Mouse (Mus musculus) stomach, postnatal 0 days (tissue): ENCODE measurements around the gene Il1rap. TPM values are rescaled to one million over a fixed set of nuclear protein-coding genes. Genes with fewer than 3 reads are reported as not detected.

ENCODE experiments used
- ATAC-seq: fragments of 200-750 bp; cut with Nextera tagmentation; 2 replicates; pipeline ENCODE4 v1.8.0; 2017; ENCODE audit not compliant: low FRiP score, low TSS enrichment
- DNase-seq: peaks from one replicate; pipeline ENCODE4 v3.0.0-alpha.2; 2016; ENCODE audit warnings: low spot score
- H3K27ac ChIP-seq: fragments of 300-500 bp; sonication (generic); replicated peaks from 2 replicates; pipeline ENCODE4 v1.5.1; 2014; ENCODE audit warnings: mild to moderate bottlenecking, control low read depth
- H3K27me3 ChIP-seq: fragments of 300-500 bp; sonication (generic); 2 replicates; pipeline ENCODE4 v1.6.1; 2014; ENCODE audit warnings: low read length; ENCODE audit not compliant: control insufficient read depth, insufficient read depth
- H3K36me3 ChIP-seq: fragments of 300-500 bp; sonication (generic); 2 replicates; pipeline ENCODE4 v1.6.1; 2014; ENCODE audit warnings: low read length, mixed read lengths; ENCODE audit not compliant: control insufficient read depth, insufficient read depth
- H3K4me1 ChIP-seq: fragments of 300-500 bp; sonication (generic); replicated peaks from 2 replicates; pipeline ENCODE4 v1.6.1; 2014; ENCODE audit warnings: antibody characterized with exemption; ENCODE audit not compliant: control insufficient read depth, insufficient read depth
- H3K4me2 ChIP-seq: fragments of 300-500 bp; sonication (generic); replicated peaks from 2 replicates; pipeline ENCODE4 v1.6.1; 2014; ENCODE audit warnings: low read depth, mild to moderate bottlenecking, control low read depth, moderate library complexity
- H3K4me3 ChIP-seq: fragments of 300-500 bp; sonication (generic); 2 replicates; pipeline ENCODE4 v1.5.1; 2014; ENCODE audit warnings: low read depth, low read length, control low read depth
- H3K9ac ChIP-seq: fragments of 300-500 bp; sonication (generic); 2 replicates; pipeline ENCODE4 v1.6.1; 2014; ENCODE audit warnings: mild to moderate bottlenecking, low read length, control low read depth, mixed read lengths
- H3K9me3 ChIP-seq: fragments of 300-500 bp; sonication (generic); 2 replicates; pipeline ENCODE4 v1.6.1; 2016; ENCODE audit warnings: low read length; ENCODE audit not compliant: control insufficient read depth
- CTCF ChIP-seq: IDR thresholded peaks from 2 replicates; pipeline ENCODE4 v1.5.1; 2016; ENCODE audit warnings: antibody characterized with exemption, low read depth, mild to moderate bottlenecking, moderate library complexity
- EP300 ChIP-seq: optimal IDR thresholded peaks from 2 replicates; pipeline ENCODE3; 2016; ENCODE audit warnings: antibody characterized with exemption
- WGBS: fragments of 180-500 bp; shearing (Covaris S2); extraction: QIAGEN DNeasy Blood & Tissue Kit; methylation state at CpG from one replicate; pipeline ENCODE4 v1.1.7; 2014; 5-methylcytosine and 5-hydroxymethylcytosine counted together
- polyA plus RNA-seq: library from polyadenylated mRNA; unstranded; fragments of >200 nt; fragmentation: Nextera tagmentation; extraction: Ambion mirVana; gene quantifications from 2 replicates; pipeline ENCODE4 v1.2.1, GENCODE M21; 2015

Gene Il1rap
- polyA plus RNA-seq, 1 experiment from 2014 or later, result 4.4 TPM

DNA sequence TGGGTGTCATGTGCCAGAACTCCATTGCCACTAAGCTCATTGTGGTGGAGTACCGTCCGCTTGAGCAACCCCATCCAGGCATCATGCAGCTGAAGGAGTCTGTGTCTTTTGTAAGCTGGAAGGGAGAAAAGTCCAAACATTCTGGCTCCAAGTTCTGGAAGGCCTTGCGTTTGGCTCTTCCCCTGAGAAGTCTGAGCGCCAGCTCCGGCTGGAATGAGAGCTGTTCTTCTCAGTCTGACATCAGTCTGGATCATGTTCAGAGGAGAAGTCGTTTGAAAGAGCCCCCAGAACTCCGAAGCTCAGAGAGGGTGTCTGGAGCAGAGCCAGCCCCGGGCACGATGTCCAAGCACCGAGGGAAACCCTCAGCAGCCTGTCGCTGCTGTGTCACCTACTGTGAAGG lies 141.0 kb downstream of the Il1rap start:
- 59% methylated on average over 11 of the region's 11 CpGs for WGBS
- no peak overlapping the region for H3K4me2 ChIP-seq
- H3K36me3 ChIP-seq, result no peaks in the 10 kb centered on the region
- no peaks in the 10 kb centered on the region for H3K27me3 ChIP-seq
- H3K9me3 ChIP-seq, result no peaks in the 10 kb centered on the region
- DNase-seq (no peak), ATAC-seq (no peak)
- H3K4me3 ChIP-seq, result no peak overlapping the region
- no peak overlapping the region for H3K9ac ChIP-seq
- no peak overlapping the region for H3K27ac ChIP-seq
- TF ChIP-seq CTCF, result no peak
- TF ChIP-seq EP300, result no peak
- no peaks in the 10 kb centered on the region for H3K4me1 ChIP-seq

DNA sequence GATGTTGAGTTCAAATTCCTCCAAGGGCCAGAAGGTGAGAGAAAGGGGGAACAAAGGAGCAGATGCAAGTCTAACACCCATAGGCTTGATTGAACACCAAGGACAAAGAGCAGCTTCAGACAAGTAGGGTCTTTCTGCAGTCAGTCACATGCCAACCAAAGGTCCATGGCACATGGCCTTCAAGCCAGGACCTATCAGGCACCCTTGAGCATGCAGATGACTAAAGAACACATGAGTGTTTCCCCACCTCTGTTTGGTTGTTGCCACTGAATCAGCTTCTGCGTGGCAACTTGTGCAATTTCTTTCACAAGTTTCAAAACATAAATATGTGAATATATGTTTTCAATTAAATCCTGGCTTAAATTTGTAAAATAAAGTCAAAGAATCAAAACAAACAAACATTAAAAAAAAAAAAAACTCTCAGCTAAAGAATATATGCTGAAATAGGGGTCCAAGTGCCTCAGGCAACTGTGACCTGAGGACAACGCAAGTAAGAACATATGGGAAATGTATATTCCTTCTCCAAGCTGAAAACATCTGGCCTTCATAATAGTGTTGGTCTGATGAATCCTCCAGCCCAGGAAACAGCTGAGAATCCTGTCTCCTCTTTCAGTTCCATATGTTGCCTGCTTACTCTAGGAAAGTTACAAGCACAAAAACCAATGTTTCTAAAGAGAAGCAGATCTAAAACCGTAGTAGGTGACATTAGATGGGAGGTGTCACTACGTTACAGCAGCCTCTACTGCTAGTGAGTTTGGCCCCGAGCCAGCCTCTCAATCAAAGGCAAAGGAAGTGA lies 142.6 kb downstream of the Il1rap start:
- Histone ChIP-seq H3K9ac (no peak overlapping the region), H3K4me1 (no peaks in the 10 kb centered on the region), H3K9me3 (no peaks in the 10 kb centered on the region), H3K27ac (no peak overlapping the region), H3K4me2 (no peak overlapping the region), H3K27me3 (no peaks in the 10 kb centered on the region), H3K36me3 (no peaks in the 10 kb centered on the region), H3K4me3 (no peak overlapping the region)
- no peak for ATAC-seq
- WGBS, result 51% methylated on average over 5 of the region's 5 CpGs
- no peak for TF ChIP-seq EP300
- no peak for TF ChIP-seq CTCF
- DNase-seq, result no peak

DNA sequence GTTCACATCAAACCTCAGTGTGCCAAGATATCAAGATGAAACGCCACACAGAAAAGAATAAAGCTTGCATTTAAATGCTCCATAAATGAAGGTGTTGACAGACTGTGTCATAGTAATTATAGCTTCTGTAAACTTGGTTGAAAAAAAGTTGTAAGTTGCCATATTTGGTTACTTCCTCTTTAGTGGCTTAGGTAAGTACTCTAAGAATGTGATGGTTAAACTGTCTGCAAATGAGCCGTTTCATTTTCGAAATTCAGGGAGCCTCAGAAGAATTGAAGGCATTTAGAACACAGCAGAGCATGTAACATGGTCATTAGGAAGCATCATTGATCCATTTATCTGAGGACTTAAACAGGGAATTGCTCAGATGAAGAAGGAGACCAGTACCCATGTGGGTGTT lies 146.6 kb downstream of the Il1rap start:
- Histone ChIP-seq H3K9ac (no peak overlapping the region), H3K9me3 (no peaks in the 10 kb centered on the region), H3K4me2 (no peak overlapping the region), H3K4me3 (no peak overlapping the region), H3K4me1 (no peaks in the 10 kb centered on the region), H3K27ac (no peak overlapping the region), H3K36me3 (no peaks in the 10 kb centered on the region), H3K27me3 (no peaks in the 10 kb centered on the region)
- no peak for DNase-seq
- no peak for ATAC-seq
- 57% methylated on average over 3 of the region's 3 CpGs for WGBS
- TF ChIP-seq CTCF (no peak), EP300 (no peak)

DNA sequence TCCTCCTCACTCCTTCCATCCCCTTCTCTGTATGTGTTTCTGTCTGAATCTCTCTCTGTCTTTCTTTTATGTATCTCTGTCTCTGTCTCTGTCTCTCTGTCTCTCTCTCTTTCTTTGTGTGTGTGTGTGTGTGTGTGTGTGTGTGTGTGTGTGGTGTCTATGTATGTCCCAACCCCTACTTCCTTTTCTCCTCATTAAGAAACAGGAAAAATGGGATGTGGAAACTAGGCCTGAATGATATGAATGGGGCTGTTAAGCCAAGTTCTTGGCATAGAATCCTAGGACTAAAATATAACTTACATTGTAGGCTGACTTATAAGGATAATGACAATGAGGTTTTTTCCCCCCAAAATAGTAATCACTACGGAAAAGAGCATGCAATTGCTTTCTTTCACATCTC lies 149.4 kb downstream of the Il1rap start:
- Histone ChIP-seq H3K4me1 (no peaks in the 10 kb centered on the region), H3K4me2 (no peak overlapping the region), H3K36me3 (no peaks in the 10 kb centered on the region), H3K4me3 (no peak overlapping the region), H3K9me3 (no peaks in the 10 kb centered on the region), H3K9ac (no peak overlapping the region), H3K27ac (no peak overlapping the region), H3K27me3 (no peaks in the 10 kb centered on the region)
- TF ChIP-seq CTCF (no peak), EP300 (no peak)
- no peak for DNase-seq
- no peak for ATAC-seq
- WGBS, result 78% methylated on average over 1 of the region's 1 CpGs

DNA sequence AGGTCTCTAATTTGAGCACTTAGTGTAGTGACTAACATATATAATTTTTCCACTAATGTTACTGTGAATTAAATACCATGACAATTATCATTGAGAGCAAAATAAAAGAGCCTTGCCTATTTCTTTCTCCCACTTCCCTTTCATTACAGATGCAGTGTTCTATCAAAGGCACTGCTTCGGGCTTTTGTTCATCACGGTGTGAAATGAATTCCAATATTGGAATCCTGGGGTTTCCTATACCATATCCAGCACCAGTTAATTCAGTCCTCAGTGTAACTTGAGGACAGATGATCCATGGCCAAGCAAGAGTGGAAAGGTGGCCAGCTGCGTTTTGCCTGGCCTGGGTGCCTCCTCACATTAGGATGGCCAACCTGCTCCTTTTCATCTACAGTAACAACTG lies 151.1 kb downstream of the Il1rap start:
- no peak for ATAC-seq
- 88% methylated on average over 3 of the region's 3 CpGs for WGBS

DNA sequence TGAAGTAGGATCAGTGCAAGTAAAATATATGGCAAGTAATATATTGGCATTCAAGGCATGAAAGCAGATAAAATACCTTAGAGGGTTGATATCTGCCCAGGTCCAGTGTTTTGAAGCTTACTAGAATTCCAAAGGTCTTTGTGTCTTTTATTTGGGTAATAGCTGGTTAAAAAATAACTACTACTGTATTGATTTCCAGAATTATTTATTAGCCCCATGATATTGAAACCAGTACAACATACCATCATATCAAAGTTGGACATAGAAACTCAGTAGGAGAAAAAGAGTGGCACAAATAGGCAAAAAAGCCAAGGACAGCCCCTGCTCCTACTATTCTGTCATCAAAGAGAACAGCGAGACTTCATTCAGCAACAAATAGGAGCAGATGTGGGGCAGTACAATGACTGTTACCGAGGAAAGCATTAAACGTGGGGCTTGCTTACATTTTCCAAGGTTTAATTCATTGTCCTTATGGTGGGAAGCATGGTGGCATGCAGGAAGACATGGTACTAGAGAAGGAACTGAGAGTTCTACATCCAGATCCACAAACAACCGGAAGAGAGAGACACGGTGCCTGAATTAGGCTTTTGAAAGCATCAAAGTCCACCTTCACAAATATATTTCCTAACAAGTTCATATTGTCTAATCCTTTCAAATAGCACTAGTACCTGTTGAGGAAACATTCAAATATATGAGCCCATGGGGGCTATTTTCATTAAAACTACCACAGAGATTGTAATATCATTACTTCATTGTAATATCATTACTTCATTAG lies 174.1 kb downstream of the Il1rap start:
- Histone ChIP-seq H3K4me3 (no peak overlapping the region), H3K27ac (no peak overlapping the region), H3K27me3 (no peaks in the 10 kb centered on the region), H3K9ac (no peak overlapping the region), H3K9me3 (no peaks in the 10 kb centered on the region), H3K36me3 (no peaks in the 10 kb centered on the region), H3K4me2 (no peak overlapping the region), H3K4me1 (no peaks in the 10 kb centered on the region)
- no peak for TF ChIP-seq EP300
- TF ChIP-seq CTCF, result no peak
- DNase-seq (no peak), ATAC-seq (no peak)
- WGBS, result 81% methylated on average over 5 of the region's 5 CpGs

More for the DNA sequence above, 151.1 kb downstream of the Il1rap start:
- no peak for DNase-seq
- H3K9me3 ChIP-seq, result no peaks in the 10 kb centered on the region
- no peak overlapping the region for H3K27ac ChIP-seq
- H3K4me3 ChIP-seq, result no peak overlapping the region
- TF ChIP-seq EP300, result no peak
- TF ChIP-seq CTCF, result no peak
- H3K27me3 ChIP-seq, result no peaks in the 10 kb centered on the region
- H3K4me1 ChIP-seq, result no peaks in the 10 kb centered on the region
- no peaks in the 10 kb centered on the region for H3K36me3 ChIP-seq
- H3K4me2 ChIP-seq, result no peak overlapping the region
- no peak overlapping the region for H3K9ac ChIP-seq
